Mouse (Mus musculus): ENCODE measurements around the gene Sugp1. TPM values are rescaled to one million over a fixed set of nuclear protein-coding genes. Genes with fewer than 3 reads are reported as not detected.

Gene Sugp1
- polyA plus RNA-seq, 1 experiment = 32.4 TPM

GRCm38 (mm10) chr8:70057721-70058120 is 15.1 kb downstream of the Sugp1 start:
- no peak for TF ChIP-seq POLR2A (IDR thresholded peaks at IDR 0.05; ENCODE audit: borderline replicate concordance, extremely low read depth, insufficient read depth, insufficient read length, poor library complexity, severe bottlenecking)
- TF ChIP-seq CTCF (IDR thresholded peaks at IDR 0.05; ENCODE audit: borderline replicate concordance, extremely low read depth, insufficient read depth, insufficient read length) = no peak
- DNase-seq (ENCODE audit: low read depth) = no peak

GRCm38 (mm10) chr8:70071836-70072440 is 29.3 kb downstream of the Sugp1 start:
- TF ChIP-seq CTCF (IDR thresholded peaks at IDR 0.05; ENCODE audit: borderline replicate concordance, extremely low read depth, insufficient read depth, insufficient read length) = no peak
- no peak for DNase-seq (ENCODE audit: low read depth)

- DNase-seq (ENCODE audit: low read depth) = no peak
- TF ChIP-seq POLR2A (IDR thresholded peaks at IDR 0.05; ENCODE audit: borderline replicate concordance, extremely low read depth, insufficient read depth, insufficient read length, poor library complexity, severe bottlenecking) (no peak), CTCF (IDR thresholded peaks at IDR 0.05; ENCODE audit: borderline replicate concordance, extremely low read depth, insufficient read depth, insufficient read length) (no peak)
These were observed 29.9 kb downstream of the Sugp1 start, which contains the start of gene Tm6sf2 for GRCm38 (mm10) chr8:70072441-70073069. Gene Tm6sf2, plus strand, starts transcription at chr8:70072924.

- TF ChIP-seq CTCF (IDR thresholded peaks at IDR 0.05; ENCODE audit: borderline replicate concordance, extremely low read depth, insufficient read depth, insufficient read length) (no peak), POLR2A (IDR thresholded peaks at IDR 0.05; ENCODE audit: borderline replicate concordance, extremely low read depth, insufficient read depth, insufficient read length, poor library complexity, severe bottlenecking) (no peak)
- no peak for DNase-seq (ENCODE audit: low read depth)
These were observed 30.5 kb downstream of the Sugp1 start for GRCm38 (mm10) chr8:70073120-70073519.

- no peak for TF ChIP-seq POLR2A (IDR thresholded peaks at IDR 0.05; ENCODE audit: borderline replicate concordance, extremely low read depth, insufficient read depth, insufficient read length, poor library complexity, severe bottlenecking)
- no peak for DNase-seq (ENCODE audit: low read depth)
These were observed 31.1 kb downstream of the Sugp1 start for GRCm38 (mm10) chr8:70073682-70074081.

GRCm38 (mm10) chr8:70081976-70082375 is 39.4 kb downstream of the Sugp1 start:
- no peak for TF ChIP-seq POLR2A (IDR thresholded peaks at IDR 0.05; ENCODE audit: borderline replicate concordance, extremely low read depth, insufficient read depth, insufficient read length, poor library complexity, severe bottlenecking)
- no peak for TF ChIP-seq CTCF (IDR thresholded peaks at IDR 0.05; ENCODE audit: borderline replicate concordance, extremely low read depth, insufficient read depth, insufficient read length)

GRCm38 (mm10) chr8:70083285-70083684 is 40.7 kb downstream of the Sugp1 start, which contains the start of gene Hapln4:
Gene Hapln4, plus strand, starts transcription at chr8:70083457.
- DNase-seq (ENCODE audit: low read depth) = peak; percentile 61
- TF ChIP-seq POLR2A (IDR thresholded peaks at IDR 0.05; ENCODE audit: borderline replicate concordance, extremely low read depth, insufficient read depth, insufficient read length, poor library complexity, severe bottlenecking) (no peak), CTCF (IDR thresholded peaks at IDR 0.05; ENCODE audit: borderline replicate concordance, extremely low read depth, insufficient read depth, insufficient read length) (no peak)

More at GRCm38 (mm10) chr8:70081976-70082375, 39.4 kb downstream of the Sugp1 start:
- no peak for DNase-seq (ENCODE audit: low read depth)

- TF ChIP-seq CTCF (IDR thresholded peaks at IDR 0.05; ENCODE audit: borderline replicate concordance, extremely low read depth, insufficient read depth, insufficient read length) = peak; percentile 25; the same call in 1 of the 2 replicates
- no peak for TF ChIP-seq POLR2A (IDR thresholded peaks at IDR 0.05; ENCODE audit: borderline replicate concordance, extremely low read depth, insufficient read depth, insufficient read length, poor library complexity, severe bottlenecking)
- DNase-seq (ENCODE audit: low read depth) = peak; percentile 16
These were observed 41.8 kb downstream of the Sugp1 start for GRCm38 (mm10) chr8:70084191-70085065.

- no peak for TF ChIP-seq CTCF (IDR thresholded peaks at IDR 0.05; ENCODE audit: borderline replicate concordance, extremely low read depth, insufficient read depth, insufficient read length)
- TF ChIP-seq POLR2A (IDR thresholded peaks at IDR 0.05; ENCODE audit: borderline replicate concordance, extremely low read depth, insufficient read depth, insufficient read length, poor library complexity, severe bottlenecking) = no peak
- no peak for DNase-seq (ENCODE audit: low read depth)
These were observed 43.5 kb downstream of the Sugp1 start for GRCm38 (mm10) chr8:70086151-70086550.

GRCm38 (mm10) chr8:70087237-70087636 is 44.6 kb downstream of the Sugp1 start:
- TF ChIP-seq CTCF (IDR thresholded peaks at IDR 0.05; ENCODE audit: borderline replicate concordance, extremely low read depth, insufficient read depth, insufficient read length) (no peak), POLR2A (IDR thresholded peaks at IDR 0.05; ENCODE audit: borderline replicate concordance, extremely low read depth, insufficient read depth, insufficient read length, poor library complexity, severe bottlenecking) (no peak)
- no peak for DNase-seq (ENCODE audit: low read depth)

- TF ChIP-seq POLR2A (IDR thresholded peaks at IDR 0.05; ENCODE audit: borderline replicate concordance, extremely low read depth, insufficient read depth, insufficient read length, poor library complexity, severe bottlenecking) = no peak
- TF ChIP-seq CTCF (IDR thresholded peaks at IDR 0.05; ENCODE audit: borderline replicate concordance, extremely low read depth, insufficient read depth, insufficient read length) = peak; percentile 78
- peak; percentile 82 for DNase-seq (ENCODE audit: low read depth)
These were observed 45.4 kb downstream of the Sugp1 start for GRCm38 (mm10) chr8:70087836-70088650.

Data from brain, embryonic 14.5 days (tissue).